In the genomic region with DNA sequence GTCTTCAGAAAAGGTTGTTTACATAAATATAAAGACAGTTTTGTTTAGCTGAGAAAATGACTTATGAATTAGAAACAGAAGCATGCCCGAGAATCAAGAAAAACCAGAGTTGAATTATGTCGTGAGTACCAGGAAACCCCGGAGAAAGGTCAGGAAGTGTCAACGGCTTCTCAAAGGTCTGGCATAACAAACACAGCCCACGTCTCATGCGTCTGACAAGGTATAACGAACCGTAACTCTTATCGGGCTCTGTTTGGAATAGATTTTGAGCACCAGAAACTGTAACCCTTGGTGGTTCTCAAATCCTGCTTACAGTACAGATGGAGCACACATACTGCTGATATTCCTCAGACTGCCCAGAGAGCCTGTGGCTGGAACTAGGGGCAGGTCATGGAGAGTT, we compare ENCODE assay signal across 26 mouse cellular contexts.
DNase-seq lines count a peak whose midpoint lies in the region; ATAC-seq lines count a peak whose summit lies in the region.
"Had no signal": no experiment of that assay in that cellular context is flagged by ENCODE, and none has a peak within 500 bp of the region (broad histone marks: within the 10 kb centered on the region; RNA-seq: fewer than 3 reads in every experiment).

No protein-coding gene starts in this region.

- no peak overlapping the region for H3K4me3 ChIP-seq in heart, embryonic 10.5 days
- peak overlapping the region; percentile 18 for H3K4me3 ChIP-seq in megakaryocyte, embryonic 14.5 days (replicated peaks)
- no peak overlapping the region for H3K4me3 ChIP-seq in embryonic facial prominence, embryonic 13.5 days
- H3K4me3 ChIP-seq in kidney, embryonic 16.5 days (ENCODE audit: low read length): no peak overlapping the region
- H3K4me3 ChIP-seq: embryonic facial prominence, embryonic 15.5 days; forebrain, embryonic 15.5 days; heart, embryonic 13.5 days; hindbrain, embryonic 12.5 days; neural tube, embryonic 15.5 days had no signal

- 0 out of 2 replicates have a peak, but pooled peaks cover 5% of the 10 kb centered on the region for H3K27me3 ChIP-seq in heart, embryonic 10.5 days (ENCODE audit: insufficient read depth, poor library complexity, severe bottlenecking)
- no peaks in the 10 kb centered on the region for H3K27me3 ChIP-seq in megakaryocyte, embryonic 14.5 days (replicated peaks)
- no peaks in the 10 kb centered on the region for H3K27me3 ChIP-seq in embryonic facial prominence, embryonic 13.5 days
- 0 out of 2 replicates have a peak, but pooled peaks cover under 1% of the 10 kb centered on the region for H3K27me3 ChIP-seq in kidney, embryonic 16.5 days (ENCODE audit: insufficient read depth, low read length)
- H3K27me3 ChIP-seq: embryonic facial prominence, embryonic 15.5 days; forebrain, embryonic 15.5 days; heart, embryonic 13.5 days; hindbrain, embryonic 12.5 days; neural tube, embryonic 15.5 days; Patski had no signal

- H3K9ac ChIP-seq in embryonic facial prominence, embryonic 13.5 days: no peak overlapping the region
- H3K9ac ChIP-seq in kidney, embryonic 16.5 days (replicated peaks; ENCODE audit: low read length): no peak overlapping the region
- H3K9ac ChIP-seq: embryonic facial prominence, embryonic 15.5 days; forebrain, embryonic 15.5 days; heart, embryonic 13.5 days; hindbrain, embryonic 12.5 days; liver, embryonic 14.5 days; neural tube, embryonic 15.5 days had no signal

- WGBS in heart, embryonic 10.5 days: 42% methylated on average over 9 of the region's 9 CpGs
- 13% methylated on average over 9 of the region's 9 CpGs for WGBS in embryonic facial prominence, embryonic 13.5 days
- WGBS in kidney, embryonic 16.5 days: 6% methylated on average over 9 of the region's 9 CpGs

- H3K4me1 ChIP-seq in heart, embryonic 10.5 days: peaks cover 10% of the 10 kb centered on the region; the same call in 1 of the 2 replicates
- peaks cover 14% of the 10 kb centered on the region for H3K4me1 ChIP-seq in megakaryocyte, embryonic 14.5 days
- peaks cover 32% of the 10 kb centered on the region for H3K4me1 ChIP-seq in embryonic facial prominence, embryonic 13.5 days
- peaks cover 6% of the 10 kb centered on the region; the same call in 1 of the 2 replicates for H3K4me1 ChIP-seq in kidney, embryonic 16.5 days (ENCODE audit: insufficient read depth, low read length)

- no peaks in the 10 kb centered on the region for H3K9me3 ChIP-seq in heart, embryonic 10.5 days
- peaks cover 12% of the 10 kb centered on the region for H3K9me3 ChIP-seq in megakaryocyte, embryonic 14.5 days
- H3K9me3 ChIP-seq in embryonic facial prominence, embryonic 13.5 days: no peaks in the 10 kb centered on the region
- peaks cover 6% of the 10 kb centered on the region for H3K9me3 ChIP-seq in kidney, embryonic 16.5 days (ENCODE audit: low read length)
- H3K9me3 ChIP-seq: embryonic facial prominence, embryonic 15.5 days; forebrain, embryonic 15.5 days; heart, embryonic 13.5 days; hindbrain, embryonic 12.5 days; neural tube, embryonic 15.5 days had no signal

- H3K4me2 ChIP-seq in embryonic facial prominence, embryonic 13.5 days: 0 out of 2 replicates have a peak overlapping the region, but pooled peaks have one; percentile 2
- H3K4me2 ChIP-seq in kidney, embryonic 16.5 days (replicated peaks; ENCODE audit: low read depth, low read length): no peak overlapping the region
- H3K4me2 ChIP-seq: embryonic facial prominence, embryonic 15.5 days; forebrain, embryonic 15.5 days; heart, embryonic 13.5 days; hindbrain, embryonic 12.5 days; midbrain, embryonic 11.5 days; neural tube, embryonic 15.5 days had no signal

- DNase-seq in heart, embryonic 10.5 days (ENCODE audit: low spot score): peak; percentile 52
- no peak for DNase-seq in heart, adult 18-20 months
- DNase-seq in mesoderm, embryonic 11.5 days (ENCODE audit: low read depth, low spot score): peak; percentile 30
- DNase-seq in Muller cell, postnatal 12 days (ENCODE audit: inconsistent ontology term): no peak
- DNase-seq: adrenal gland, adult 2 months; cerebellum, adult 11 months; cerebellum, postnatal 10 days; heart, postnatal 14 days; kidney, adult 2 months; kidney, postnatal 25 days; layer of hippocampus, postnatal 36 days; lung, postnatal 10 days; right cerebral cortex, adult 18-20 months; right cerebral cortex, postnatal 4 days had no signal

- no peak for ATAC-seq in megakaryocyte, adult 5-6 weeks (ENCODE audit: poor library complexity, severe bottlenecking)
- no peak for ATAC-seq in embryonic facial prominence, embryonic 13.5 days (ENCODE audit: insufficient number of reproducible peaks, insufficient read depth, low FRiP score, low TSS enrichment, low read depth)
- no peak for ATAC-seq in kidney, embryonic 16.5 days (ENCODE audit: low FRiP score, low TSS enrichment)
- ATAC-seq: forebrain, embryonic 15.5 days; Patski had no signal

- H3K36me3 ChIP-seq in heart, embryonic 10.5 days: no peaks in the 10 kb centered on the region
- H3K36me3 ChIP-seq in megakaryocyte, embryonic 14.5 days (replicated peaks; ENCODE audit: low read length): no peaks in the 10 kb centered on the region
- no peaks in the 10 kb centered on the region for H3K36me3 ChIP-seq in embryonic facial prominence, embryonic 13.5 days
- H3K36me3 ChIP-seq in kidney, embryonic 16.5 days (ENCODE audit: insufficient read depth, low read length): no peaks in the 10 kb centered on the region
- H3K36me3 ChIP-seq: embryonic facial prominence, embryonic 15.5 days; forebrain, embryonic 15.5 days; heart, embryonic 13.5 days; hindbrain, embryonic 12.5 days; neural tube, embryonic 15.5 days had no signal

- H3K27ac ChIP-seq in heart, embryonic 10.5 days: no peak overlapping the region
- peak overlapping the region; percentile 22; the same call in 1 of the 2 replicates for H3K27ac ChIP-seq in embryonic facial prominence, embryonic 13.5 days
- H3K27ac ChIP-seq in kidney, embryonic 16.5 days (ENCODE audit: low read length): no peak overlapping the region
- H3K27ac ChIP-seq: embryonic facial prominence, embryonic 15.5 days; forebrain, embryonic 15.5 days; heart, embryonic 13.5 days; hindbrain, embryonic 12.5 days; liver, embryonic 14.5 days; neural tube, embryonic 15.5 days had no signal

Comparison
In these comparisons a context has a peak if more than half of its experiments do, and no peak if none do; other contexts are left out.
1. DNase-seq: peak in heart, embryonic 10.5 days (single experiment) and mesoderm, embryonic 11.5 days (single experiment); none in heart, adult 18-20 months (0 of 2) and Muller cell, postnatal 12 days (single experiment).